Mouse (Mus musculus) forebrain, postnatal 0 days (tissue): ENCODE measurements around the gene Ntn4. TPM values are rescaled to one million over a fixed set of nuclear protein-coding genes. Genes with fewer than 3 reads are reported as not detected.

Experiments
- ATAC-seq: fragments of 200-750 bp; cut with Nextera tagmentation; 2 replicates; pipeline ENCODE4 v1.8.0; 2017; ENCODE audit warnings: mild to moderate bottlenecking, moderate library complexity
- DNase-seq: peaks from one replicate; pipeline ENCODE4 v3.0.0-alpha.2; 2015
- H3K27ac ChIP-seq: fragments of 300-500 bp; sonication (generic); 2 replicates; pipeline ENCODE4 v1.5.1; 2014; ENCODE audit warnings: low read depth, mild to moderate bottlenecking, antibody characterized with exemption, low read length, moderate library complexity, mixed read lengths
- H3K27me3 ChIP-seq: fragments of 300-500 bp; sonication (generic); 2 replicates; pipeline ENCODE4 v1.6.1; 2014; ENCODE audit warnings: mild to moderate bottlenecking, low read length, mixed read lengths; ENCODE audit not compliant: insufficient read depth
- H3K36me3 ChIP-seq: fragments of 300-500 bp; sonication (generic); 2 replicates; pipeline ENCODE4 v1.6.1; 2014; ENCODE audit warnings: mild to moderate bottlenecking, moderate library complexity; ENCODE audit not compliant: insufficient read depth
- H3K4me1 ChIP-seq: fragments of 300-500 bp; sonication (generic); 2 replicates; pipeline ENCODE4 v1.6.1; 2014; ENCODE audit warnings: antibody characterized with exemption; ENCODE audit not compliant: insufficient read depth
- H3K4me2 ChIP-seq: fragments of 300-500 bp; sonication (generic); 2 replicates; pipeline ENCODE4 v1.6.1; 2014; ENCODE audit warnings: low read depth, mild to moderate bottlenecking, moderate library complexity
- H3K4me3 ChIP-seq: fragments of 300-500 bp; sonication (generic); 2 replicates; pipeline ENCODE4 v1.5.1; 2014; ENCODE audit warnings: low read depth, low read length, mixed read lengths
- H3K9ac ChIP-seq: fragments of 300-500 bp; sonication (generic); 2 replicates; pipeline ENCODE4 v1.6.1; 2014; ENCODE audit warnings: mild to moderate bottlenecking
- H3K9me3 ChIP-seq: fragments of 300-500 bp; sonication (generic); 2 replicates; pipeline ENCODE4 v1.6.1; 2016; ENCODE audit warnings: low read length
- CTCF ChIP-seq: sonication (generic); IDR thresholded peaks from 2 replicates; pipeline ENCODE4 v1.5.1; 2016; ENCODE audit warnings: antibody characterized with exemption, control low read depth, low read depth
- WGBS: fragments of 180-500 bp; shearing (Covaris S2); extraction: QIAGEN DNeasy Blood & Tissue Kit; methylation state at CpG from one replicate; pipeline ENCODE4 v1.1.7; 2014; 5-methylcytosine and 5-hydroxymethylcytosine counted together
- polyA plus RNA-seq: library from polyadenylated mRNA; unstranded; fragments of >200 nt; fragmentation: Nextera tagmentation; extraction: Ambion mirVana; gene quantifications from 2 replicates; pipeline ENCODE4 v1.2.1, GENCODE M21; 2015
- total RNA-seq: library from RNA; depleted of rRNA; stranded (reverse); fragments of >200 nt; gene quantifications from 2 replicates; pipeline ENCODE4 v1.2.3, GENCODE M21; 2014

Gene Ntn4
- total and polyA plus RNA-seq, 2 experiments from 2014 or later, result 1.2 to 6.1 TPM

DNA sequence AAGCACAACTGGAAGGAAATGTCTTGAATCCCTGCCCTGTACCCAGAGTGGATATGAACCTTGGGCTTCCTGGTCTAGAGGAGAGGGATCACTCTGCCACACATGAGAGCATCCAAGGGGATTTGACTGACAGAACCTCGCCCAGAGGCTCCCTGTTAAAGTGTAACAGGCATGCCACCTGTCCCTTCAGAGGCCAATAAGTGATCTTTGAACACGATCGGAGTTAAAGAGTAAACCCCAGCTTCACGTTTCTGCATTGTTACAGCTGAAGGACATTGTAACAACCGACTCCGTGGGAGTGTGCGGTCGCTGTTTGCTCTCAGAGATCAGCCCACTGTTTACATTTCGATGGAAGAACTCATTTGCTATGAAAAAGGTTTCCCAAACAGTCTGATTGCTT lies 16.8 kb upstream of the Ntn4 start:
- no peaks in the 10 kb centered on the region for H3K36me3 ChIP-seq
- H3K4me3 ChIP-seq, result no peak overlapping the region
- ATAC-seq, result no peak
- DNase-seq, result no peak
- no peak for TF ChIP-seq CTCF
- no peaks in the 10 kb centered on the region for H3K9me3 ChIP-seq
- no peak overlapping the region for H3K4me2 ChIP-seq
- no peaks in the 10 kb centered on the region for H3K27me3 ChIP-seq
- H3K27ac ChIP-seq, result no peak overlapping the region
- WGBS, result 69% methylated on average over 9 of the region's 9 CpGs
- H3K9ac ChIP-seq, result no peak overlapping the region
- H3K4me1 ChIP-seq, result no peaks in the 10 kb centered on the region

DNA sequence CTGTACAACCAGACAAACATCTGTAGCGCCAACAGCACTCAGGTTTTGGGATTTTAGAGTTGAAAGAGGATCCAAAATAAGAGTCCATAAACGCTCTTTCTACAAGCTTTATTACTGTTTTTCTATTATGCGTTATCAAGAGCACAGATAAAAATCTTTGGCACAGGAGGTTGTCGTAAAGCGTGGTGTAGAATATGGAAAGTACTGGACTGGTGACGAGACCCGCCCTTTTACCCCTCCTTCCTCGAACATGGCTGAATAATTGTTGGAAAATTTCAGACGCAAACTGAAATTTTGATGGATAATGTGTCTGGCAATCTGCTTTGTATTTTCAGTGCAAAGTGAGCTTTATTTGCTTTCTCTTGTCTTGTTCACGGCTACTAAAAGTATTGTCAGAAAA lies 16.3 kb upstream of the Ntn4 start:
- no peaks in the 10 kb centered on the region for H3K36me3 ChIP-seq
- WGBS, result 86% methylated on average over 10 of the region's 10 CpGs
- no peak overlapping the region for H3K4me2 ChIP-seq
- no peaks in the 10 kb centered on the region for H3K9me3 ChIP-seq
- no peak overlapping the region for H3K9ac ChIP-seq
- no peaks in the 10 kb centered on the region for H3K27me3 ChIP-seq
- no peak for TF ChIP-seq CTCF
- DNase-seq (no peak), ATAC-seq (no peak)
- no peak overlapping the region for H3K27ac ChIP-seq
- no peaks in the 10 kb centered on the region for H3K4me1 ChIP-seq
- H3K4me3 ChIP-seq, result no peak overlapping the region

GRCm38 (mm10) chr10:93630310-93630709 lies 10.2 kb upstream of the Ntn4 start:
- no peak for DNase-seq
- Histone ChIP-seq H3K27ac (no peak overlapping the region), H3K4me2 (no peak overlapping the region), H3K4me1 (no peaks in the 10 kb centered on the region), H3K27me3 (no peaks in the 10 kb centered on the region), H3K9ac (no peak overlapping the region), H3K4me3 (no peak overlapping the region), H3K36me3 (no peaks in the 10 kb centered on the region), H3K9me3 (no peaks in the 10 kb centered on the region)
- 98% methylated on average over 5 of the region's 5 CpGs for WGBS
- TF ChIP-seq CTCF, result no peak
- ATAC-seq, result no peak

DNA sequence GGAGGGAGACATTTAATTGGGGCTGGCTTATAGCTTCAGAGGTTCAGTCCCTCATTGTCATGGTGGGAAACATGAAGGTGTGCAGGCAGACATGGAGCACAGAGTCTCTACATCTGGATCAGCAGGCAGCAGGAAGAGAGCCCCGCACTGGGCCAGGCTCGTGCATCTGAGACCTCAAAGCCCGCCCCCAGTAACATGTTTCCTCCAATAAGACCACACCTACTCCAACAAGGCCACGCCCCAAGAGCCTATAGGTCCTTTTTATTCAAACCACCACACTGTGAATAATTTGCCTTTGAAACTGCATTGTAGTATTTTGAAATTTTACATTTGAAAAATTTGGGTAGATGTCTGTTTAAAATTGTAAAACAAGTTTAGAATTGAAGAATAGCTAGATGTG lies 8.4 kb upstream of the Ntn4 start:
- no peak for DNase-seq
- Histone ChIP-seq H3K4me2 (no peak overlapping the region), H3K9ac (no peak overlapping the region), H3K4me3 (no peak overlapping the region), H3K27me3 (no peaks in the 10 kb centered on the region), H3K9me3 (no peaks in the 10 kb centered on the region), H3K36me3 (no peaks in the 10 kb centered on the region), H3K27ac (no peak overlapping the region), H3K4me1 (no peaks in the 10 kb centered on the region)
- 78% methylated on average over 4 of the region's 4 CpGs for WGBS
- no peak for TF ChIP-seq CTCF
- no peak for ATAC-seq

DNA sequence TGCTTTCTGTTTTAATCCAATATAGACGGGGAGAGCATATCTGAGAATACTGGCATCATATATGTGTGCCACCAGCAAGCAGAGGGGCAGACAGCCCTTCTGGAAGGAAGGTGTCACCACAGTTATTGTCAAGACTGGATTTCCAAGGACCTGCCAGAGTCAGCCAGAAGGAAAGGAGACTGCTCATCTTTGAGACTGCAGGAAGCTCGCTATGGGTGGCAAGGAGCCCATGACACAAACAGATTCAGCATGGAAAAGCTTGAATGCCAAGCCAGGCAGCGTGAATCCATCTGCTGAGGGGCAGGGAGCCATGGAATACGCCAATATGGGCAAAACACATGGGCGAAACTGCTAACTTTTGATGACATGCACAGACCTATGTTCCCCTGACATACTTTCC lies 6.9 kb upstream of the Ntn4 start:
- H3K4me2 ChIP-seq, result no peak overlapping the region
- DNase-seq (peak; percentile 85), ATAC-seq (peak; percentile 94)
- no peaks in the 10 kb centered on the region for H3K27me3 ChIP-seq
- H3K9ac ChIP-seq, result no peak overlapping the region
- no peaks in the 10 kb centered on the region for H3K4me1 ChIP-seq
- WGBS, result 50% methylated on average over 5 of the region's 5 CpGs
- no peaks in the 10 kb centered on the region for H3K9me3 ChIP-seq
- no peak for TF ChIP-seq CTCF
- no peak overlapping the region for H3K4me3 ChIP-seq
- no peak overlapping the region for H3K27ac ChIP-seq
- no peaks in the 10 kb centered on the region for H3K36me3 ChIP-seq

DNA sequence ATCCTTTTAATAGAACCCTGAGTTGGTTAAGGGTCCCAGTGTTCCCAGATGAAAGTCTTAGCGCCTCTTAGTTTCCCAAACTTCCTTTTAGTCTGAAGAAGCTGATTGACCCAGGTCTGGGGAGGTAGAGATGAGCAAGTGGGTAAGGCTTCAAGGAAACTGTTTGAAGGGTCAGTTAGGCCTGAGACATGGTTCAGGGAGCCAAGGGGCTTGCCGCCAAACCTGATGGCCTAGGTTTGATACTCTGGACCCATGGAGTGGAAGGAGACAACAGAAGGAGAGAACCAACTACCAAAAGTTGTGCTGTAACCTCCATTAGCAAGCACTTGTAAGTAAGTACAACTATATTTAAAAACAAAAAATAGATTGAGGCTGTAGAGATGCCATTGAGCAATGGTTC lies 6.5 kb upstream of the Ntn4 start:
- Histone ChIP-seq H3K4me1 (no peaks in the 10 kb centered on the region), H3K9me3 (no peaks in the 10 kb centered on the region), H3K27ac (no peak overlapping the region), H3K36me3 (no peaks in the 10 kb centered on the region), H3K4me3 (no peak overlapping the region), H3K27me3 (no peaks in the 10 kb centered on the region), H3K9ac (no peak overlapping the region), H3K4me2 (no peak overlapping the region)
- no peak for TF ChIP-seq CTCF
- 96% methylated on average over 2 of the region's 2 CpGs for WGBS
- ATAC-seq (no peak), DNase-seq (no peak)

DNA sequence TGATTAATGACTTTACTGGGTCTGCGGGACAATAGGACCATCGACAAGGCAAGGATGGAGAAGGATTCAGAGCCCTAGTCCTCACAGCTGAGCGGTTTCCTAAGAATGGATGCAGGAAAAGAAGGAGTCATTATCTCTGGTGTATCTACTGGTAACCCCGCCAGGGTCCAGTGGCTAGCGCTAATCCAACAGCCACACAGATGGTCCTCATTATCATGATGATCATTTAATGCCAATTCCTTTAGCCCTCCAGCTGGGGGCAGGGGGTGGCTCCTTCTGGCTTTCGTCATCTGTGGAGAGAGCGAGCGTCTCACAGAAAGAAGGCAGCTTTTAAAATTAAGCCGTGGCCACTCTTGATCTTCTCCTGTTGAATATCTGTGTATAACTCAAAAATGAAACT lies 4.5 kb upstream of the Ntn4 start:
- no peak for TF ChIP-seq CTCF
- H3K9me3 ChIP-seq, result no peaks in the 10 kb centered on the region
- 39% methylated on average over 9 of the region's 9 CpGs for WGBS
- H3K36me3 ChIP-seq, result no peaks in the 10 kb centered on the region
- H3K27me3 ChIP-seq, result no peaks in the 10 kb centered on the region; the same call in 1 of the 2 replicates
- H3K4me1 ChIP-seq, result no peaks in the 10 kb centered on the region
- no peak overlapping the region for H3K9ac ChIP-seq
- no peak overlapping the region for H3K4me3 ChIP-seq
- no peak for ATAC-seq
- no peak overlapping the region for H3K4me2 ChIP-seq
- H3K27ac ChIP-seq, result no peak overlapping the region
- DNase-seq, result no peak
